Mouse (Mus musculus): Measurements from ENCODE around the gene Ppp1r9b. TPM values are rescaled to one million over a fixed set of nuclear protein-coding genes. Genes with fewer than 3 reads are reported as not detected.
"Not testable (repeated sequence)": the region's sequence is repeated elsewhere in the genome, so short reads cannot be mapped to it uniquely, and the experiment has no call there.

The Ppp1r9b gene
- polyA plus RNA-seq, 1 experiment from 2014 or later: 27.1 TPM

- no peaks in the 10 kb centered on the region; the same call in 1 of the 2 replicates for H3K4me1 ChIP-seq (replicated peaks; ENCODE audit: control insufficient read depth, insufficient read depth, low read length)
- no peaks in the 10 kb centered on the region for H3K9me3 ChIP-seq (ENCODE audit: control insufficient read depth, low read length)
- DNase-seq (ENCODE audit: low spot score) (no peak), ATAC-seq (ENCODE audit: low FRiP score) (no peak)
- 84% methylated on average over 9 of the region's 9 CpGs for WGBS
- no peaks in the 10 kb centered on the region for H3K36me3 ChIP-seq (replicated peaks; ENCODE audit: control insufficient read depth, insufficient read depth)
- no peak overlapping the region for H3K27ac ChIP-seq
- no peak overlapping the region for H3K4me3 ChIP-seq (replicated peaks; ENCODE audit: low read length)
- no peak overlapping the region for H3K9ac ChIP-seq
- no peaks in the 10 kb centered on the region for H3K27me3 ChIP-seq (ENCODE audit: control insufficient read depth, insufficient read depth, low read length)
- H3K4me2 ChIP-seq (replicated peaks): no peak overlapping the region
Observed at GRCm38 (mm10) chr11:94957693-94958064, 33.2 kb upstream of the Ppp1r9b start.

- WGBS: 24% methylated on average over 8 of the region's 8 CpGs
- no peaks in the 10 kb centered on the region for H3K9me3 ChIP-seq (ENCODE audit: control insufficient read depth, low read length)
- H3K4me3 ChIP-seq (replicated peaks; ENCODE audit: low read length): no peak overlapping the region
- no peaks in the 10 kb centered on the region for H3K27me3 ChIP-seq (ENCODE audit: control insufficient read depth, insufficient read depth, low read length)
- H3K9ac ChIP-seq: no peak overlapping the region
- no peaks in the 10 kb centered on the region; the same call in 1 of the 2 replicates for H3K4me1 ChIP-seq (replicated peaks; ENCODE audit: control insufficient read depth, insufficient read depth, low read length)
- no peaks in the 10 kb centered on the region for H3K36me3 ChIP-seq (replicated peaks; ENCODE audit: control insufficient read depth, insufficient read depth)
- H3K4me2 ChIP-seq (replicated peaks): no peak overlapping the region; the same call in 1 of the 2 replicates
- no peak for DNase-seq (ENCODE audit: low spot score)
- peak; percentile 55; the same call in 1 of the 2 replicates for ATAC-seq (ENCODE audit: low FRiP score)
- no peak overlapping the region for H3K27ac ChIP-seq
Observed at GRCm38 (mm10) chr11:94958065-94958858, 32.6 kb upstream of the Ppp1r9b start.

- Histone ChIP-seq H3K27me3 (ENCODE audit: control insufficient read depth, insufficient read depth, low read length) (no peaks in the 10 kb centered on the region), H3K4me1 (replicated peaks; ENCODE audit: control insufficient read depth, insufficient read depth, low read length) (no peaks in the 10 kb centered on the region; the same call in 1 of the 2 replicates), H3K9ac (no peak overlapping the region), H3K4me2 (replicated peaks) (no peak overlapping the region), H3K27ac (no peak overlapping the region), H3K36me3 (replicated peaks; ENCODE audit: control insufficient read depth, insufficient read depth) (no peaks in the 10 kb centered on the region), H3K9me3 (ENCODE audit: control insufficient read depth, low read length) (no peaks in the 10 kb centered on the region), H3K4me3 (replicated peaks; ENCODE audit: low read length) (no peak overlapping the region)
- 72% methylated on average over 5 of the region's 5 CpGs for WGBS
- no peak for ATAC-seq (ENCODE audit: low FRiP score)
- no peak for DNase-seq (ENCODE audit: low spot score)
Observed at GRCm38 (mm10) chr11:94962534-94963101, 28.2 kb upstream of the Ppp1r9b start.

GRCm38 (mm10) chr11:94967419-94967818 lies 23.4 kb upstream of the Ppp1r9b start, which contains the start of gene Hils1:
Gene Hils1 (plus strand): TSS chr11:94967593.
- Histone ChIP-seq H3K9me3 (ENCODE audit: control insufficient read depth, low read length) (no peaks in the 10 kb centered on the region), H3K27me3 (ENCODE audit: control insufficient read depth, insufficient read depth, low read length) (no peaks in the 10 kb centered on the region), H3K27ac (no peak within 1 kb of the TSS), H3K36me3 (replicated peaks; ENCODE audit: control insufficient read depth, insufficient read depth) (no peaks in the 10 kb centered on the region), H3K9ac (no peak within 1 kb of the TSS), H3K4me3 (replicated peaks; ENCODE audit: low read length) (no peak within 1 kb of the TSS), H3K4me1 (replicated peaks; ENCODE audit: control insufficient read depth, insufficient read depth, low read length) (no peaks in the 10 kb centered on the region), H3K4me2 (replicated peaks) (no peak within 1 kb of the TSS)
- DNase-seq (ENCODE audit: low spot score): no peak
- 63% methylated on average over 4 of the region's 4 CpGs for WGBS
- ATAC-seq (ENCODE audit: low FRiP score): no peak

GRCm38 (mm10) chr11:94968187-94968586 lies 22.6 kb upstream of the Ppp1r9b start:
- no peaks in the 10 kb centered on the region for H3K4me1 ChIP-seq (replicated peaks; ENCODE audit: control insufficient read depth, insufficient read depth, low read length)
- H3K36me3 ChIP-seq (replicated peaks; ENCODE audit: control insufficient read depth, insufficient read depth): no peaks in the 10 kb centered on the region
- no peak overlapping the region for H3K4me2 ChIP-seq (replicated peaks)
- ATAC-seq (ENCODE audit: low FRiP score): no peak
- H3K9ac ChIP-seq: no peak overlapping the region
- H3K4me3 ChIP-seq (replicated peaks; ENCODE audit: low read length): no peak overlapping the region
- no peak for DNase-seq (ENCODE audit: low spot score)
- H3K27ac ChIP-seq: no peak overlapping the region
- 80% methylated on average over 7 of the region's 7 CpGs for WGBS
- no peaks in the 10 kb centered on the region for H3K27me3 ChIP-seq (ENCODE audit: control insufficient read depth, insufficient read depth, low read length)
- H3K9me3 ChIP-seq (ENCODE audit: control insufficient read depth, low read length): no peaks in the 10 kb centered on the region

GRCm38 (mm10) chr11:94969709-94970108 lies 21.1 kb upstream of the Ppp1r9b start:
- not testable (repeated sequence) for H3K9me3 ChIP-seq (ENCODE audit: control insufficient read depth, low read length); H3K27ac ChIP-seq; ATAC-seq (ENCODE audit: low FRiP score); DNase-seq (ENCODE audit: low spot score); H3K4me3 ChIP-seq (replicated peaks; ENCODE audit: low read length); H3K9ac ChIP-seq; H3K4me1 ChIP-seq (replicated peaks; ENCODE audit: control insufficient read depth, insufficient read depth, low read length); H3K36me3 ChIP-seq (replicated peaks; ENCODE audit: control insufficient read depth, insufficient read depth); H3K4me2 ChIP-seq (replicated peaks); H3K27me3 ChIP-seq (ENCODE audit: control insufficient read depth, insufficient read depth, low read length)
- WGBS: 89% methylated on average over 4 of the region's 4 CpGs

- no peaks in the 10 kb centered on the region for H3K27me3 ChIP-seq (ENCODE audit: control insufficient read depth, insufficient read depth, low read length)
- peak; percentile 60; the same call in 1 of the 2 replicates for ATAC-seq (ENCODE audit: low FRiP score)
Observed at GRCm38 (mm10) chr11:94970210-94970943, 20.5 kb upstream of the Ppp1r9b start.

GRCm38 (mm10) chr11:94971895-94972615 lies 18.8 kb upstream of the Ppp1r9b start:
- ATAC-seq (ENCODE audit: low FRiP score) (no peak), DNase-seq (ENCODE audit: low spot score) (no peak)
- H3K4me2 ChIP-seq (replicated peaks): no peak overlapping the region
- H3K4me1 ChIP-seq (replicated peaks; ENCODE audit: control insufficient read depth, insufficient read depth, low read length): no peaks in the 10 kb centered on the region
- H3K27ac ChIP-seq: no peak overlapping the region
- H3K9me3 ChIP-seq (ENCODE audit: control insufficient read depth, low read length): no peaks in the 10 kb centered on the region
- H3K36me3 ChIP-seq (replicated peaks; ENCODE audit: control insufficient read depth, insufficient read depth): no peaks in the 10 kb centered on the region
- no peaks in the 10 kb centered on the region for H3K27me3 ChIP-seq (ENCODE audit: control insufficient read depth, insufficient read depth, low read length)
- 56% methylated on average over 16 of the region's 16 CpGs for WGBS
- H3K9ac ChIP-seq: no peak overlapping the region
- no peak overlapping the region for H3K4me3 ChIP-seq (replicated peaks; ENCODE audit: low read length)

More at GRCm38 (mm10) chr11:94970210-94970943, 20.5 kb upstream of the Ppp1r9b start:
- Histone ChIP-seq H3K9ac (no peak overlapping the region), H3K4me3 (replicated peaks; ENCODE audit: low read length) (no peak overlapping the region), H3K27ac (no peak overlapping the region), H3K9me3 (ENCODE audit: control insufficient read depth, low read length) (no peaks in the 10 kb centered on the region), H3K4me2 (replicated peaks) (no peak overlapping the region), H3K36me3 (replicated peaks; ENCODE audit: control insufficient read depth, insufficient read depth) (no peaks in the 10 kb centered on the region), H3K4me1 (replicated peaks; ENCODE audit: control insufficient read depth, insufficient read depth, low read length) (no peaks in the 10 kb centered on the region)
- WGBS: 65% methylated on average over 15 of the region's 15 CpGs
- DNase-seq (ENCODE audit: low spot score): peak; percentile 79

Measured in hindbrain, embryonic 14.5 days (tissue).